Mouse (Mus musculus) Patski (cell line): ENCODE results near the gene Rps6kb2. TPM values are rescaled to one million over a fixed set of nuclear protein-coding genes. Genes with fewer than 3 reads are reported as not detected.

Source experiments
- ATAC-seq: fragments of 100-300 bp; one replicate; pipeline ENCODE4 v1.8.0; 2021
- CTCF ChIA-PET: fragments of 350-600 bp; sonication (Branson Sonifier 250); formaldehyde crosslinking; loops from one replicate; lab custom pipeline; 2022; ENCODE audit warnings: inconsistent platforms; lab: Charles Lee
- POLR2A ChIA-PET: fragments of 350-600 bp; sonication (Branson Sonifier 250); formaldehyde crosslinking; loops from one replicate; lab custom pipeline; 2022; ENCODE audit warnings: antibody characterized with exemption, inconsistent platforms; lab: Charles Lee
- DNase-seq: peaks from one replicate; pipeline ENCODE4 v3.0.0-alpha.2; 2011; ENCODE audit warnings: low read depth, low spot score
- H3K27me3 ChIP-seq: fragments of 371-371 bp; one replicate; pipeline ENCODE4 v1.5.1; 2021
- CTCF ChIP-seq: fragments of 100-300 bp; IDR thresholded peaks from one replicate; pipeline ENCODE4 v1.5.1; 2021
- in situ Hi-C: fragments of 300-500 bp; cut with MboI; formaldehyde crosslinking; loops from 3 replicates; pipeline ENCODE4 v1.11.1; 2018; ENCODE audit warnings: low pct_unique_long_range_greater_than_20kb, mixed read lengths
- polyA plus RNA-seq: library from polyadenylated mRNA; unstranded; gene quantifications from one replicate; pipeline ENCODE4 v1.2.3, GENCODE M21; 2021

Gene Rps6kb2
- polyA plus RNA-seq, 1 experiment from 2014 or later: 43.0 TPM

DNA sequence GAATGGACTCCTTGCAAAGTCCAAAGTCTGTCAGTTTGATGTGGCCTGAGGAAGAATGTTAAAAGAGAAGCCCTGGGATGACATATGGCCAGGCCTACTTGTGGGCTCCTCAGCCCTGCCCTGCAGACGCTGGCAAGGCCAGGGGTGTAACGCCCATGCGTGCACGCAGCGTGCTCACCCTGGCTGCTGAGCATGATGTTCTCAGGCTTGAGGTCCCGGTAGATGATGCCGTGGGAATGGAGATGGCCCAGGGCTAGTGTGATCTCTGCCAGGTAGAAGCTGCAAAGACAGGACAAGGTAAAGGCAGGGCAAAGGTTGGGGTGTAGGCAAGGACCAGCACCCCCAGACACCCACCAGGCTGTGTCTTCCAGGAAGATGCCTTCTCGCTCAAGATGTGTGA is 4.1 kb downstream of the Rps6kb2 start:
- ATAC-seq (no peak), DNase-seq (no peak)
- in situ Hi-C loops: no loop called here
- ChIA-PET CTCF (interaction anchor here (1.0 to 1.1 kb wide), 2 partner anchors 19 to 70 kb away, joined by 3 to 4 read pairs; no protein-coding TSS in a partner anchor), POLR2A (interaction anchor here (1.2 to 1.7 kb wide), 2 partner anchors 11 to 37 kb away, joined by 3 to 4 read pairs; no protein-coding TSS in a partner anchor)
- no peaks in the 10 kb centered on the region for H3K27me3 ChIP-seq
- no peak for TF ChIP-seq CTCF

DNA sequence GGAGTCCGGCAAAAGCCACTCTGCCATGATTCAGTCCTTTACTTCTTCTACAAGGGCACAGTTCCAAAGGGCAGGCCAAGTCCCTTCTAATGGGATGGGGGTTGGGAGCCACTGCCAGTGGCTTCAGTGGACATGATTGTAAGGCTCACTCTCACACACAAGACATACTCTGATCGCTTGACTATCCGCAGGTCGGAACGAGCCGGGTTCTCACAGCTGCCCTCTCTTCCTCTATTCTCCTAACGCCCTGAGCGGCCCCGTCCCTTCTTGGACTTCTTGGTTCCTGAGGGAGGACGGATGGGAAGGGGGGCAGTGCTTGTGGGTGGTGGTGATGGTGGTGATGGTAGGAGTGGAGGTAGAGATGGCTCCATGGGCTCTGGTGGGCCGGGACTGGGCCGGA is 6.4 kb downstream of the Rps6kb2 start:
- DNase-seq: no peak
- no peaks in the 10 kb centered on the region for H3K27me3 ChIP-seq
- ATAC-seq: no peak
- CTCF ChIA-PET: no interaction called here
- POLR2A ChIA-PET: interaction anchor here (2.0 kb wide), 1 partner anchor 28 kb away, joined by 6 read pairs; no protein-coding TSS in a partner anchor
- TF ChIP-seq CTCF: no peak
- in situ Hi-C loops: no loop called here

DNA sequence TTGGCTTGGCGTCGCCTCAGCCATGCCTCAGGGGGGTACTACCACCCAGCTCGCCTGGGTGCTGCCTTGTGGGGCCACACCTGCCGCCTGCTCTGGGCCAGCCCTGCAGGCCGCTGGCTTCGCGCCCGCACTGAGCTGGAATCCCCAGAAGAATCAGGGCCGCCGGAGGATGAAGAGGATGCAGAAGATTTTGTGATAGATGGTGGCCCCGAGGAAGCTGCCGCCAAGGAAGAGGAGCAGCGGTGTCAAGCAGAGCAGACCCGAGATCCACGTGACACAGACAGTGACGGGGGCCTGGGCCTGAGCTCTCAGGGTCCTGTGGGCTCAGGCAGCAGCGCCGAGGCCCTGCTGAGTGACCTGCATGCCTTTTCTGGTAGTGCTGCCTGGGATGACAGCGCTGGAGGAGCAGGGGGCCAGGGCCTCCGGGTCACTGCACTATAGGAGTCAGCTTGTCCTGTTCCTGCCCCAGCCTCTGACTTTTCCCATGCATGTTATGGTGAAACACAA is 7.0 kb downstream of the Rps6kb2 start:
- no peak for DNase-seq
- no peaks in the 10 kb centered on the region for H3K27me3 ChIP-seq
- POLR2A ChIA-PET: interaction anchor here (1.5 to 2.0 kb wide), 2 partner anchors 14 to 27 kb away, joined by 6 read pairs; no protein-coding TSS in a partner anchor
- no peak for TF ChIP-seq CTCF
- ATAC-seq: no peak
- in situ Hi-C loops: no loop called here
- CTCF ChIA-PET: interaction anchor here (1.2 kb wide), 1 partner anchor 42 kb away, joined by 3 read pairs; no protein-coding TSS in a partner anchor

DNA sequence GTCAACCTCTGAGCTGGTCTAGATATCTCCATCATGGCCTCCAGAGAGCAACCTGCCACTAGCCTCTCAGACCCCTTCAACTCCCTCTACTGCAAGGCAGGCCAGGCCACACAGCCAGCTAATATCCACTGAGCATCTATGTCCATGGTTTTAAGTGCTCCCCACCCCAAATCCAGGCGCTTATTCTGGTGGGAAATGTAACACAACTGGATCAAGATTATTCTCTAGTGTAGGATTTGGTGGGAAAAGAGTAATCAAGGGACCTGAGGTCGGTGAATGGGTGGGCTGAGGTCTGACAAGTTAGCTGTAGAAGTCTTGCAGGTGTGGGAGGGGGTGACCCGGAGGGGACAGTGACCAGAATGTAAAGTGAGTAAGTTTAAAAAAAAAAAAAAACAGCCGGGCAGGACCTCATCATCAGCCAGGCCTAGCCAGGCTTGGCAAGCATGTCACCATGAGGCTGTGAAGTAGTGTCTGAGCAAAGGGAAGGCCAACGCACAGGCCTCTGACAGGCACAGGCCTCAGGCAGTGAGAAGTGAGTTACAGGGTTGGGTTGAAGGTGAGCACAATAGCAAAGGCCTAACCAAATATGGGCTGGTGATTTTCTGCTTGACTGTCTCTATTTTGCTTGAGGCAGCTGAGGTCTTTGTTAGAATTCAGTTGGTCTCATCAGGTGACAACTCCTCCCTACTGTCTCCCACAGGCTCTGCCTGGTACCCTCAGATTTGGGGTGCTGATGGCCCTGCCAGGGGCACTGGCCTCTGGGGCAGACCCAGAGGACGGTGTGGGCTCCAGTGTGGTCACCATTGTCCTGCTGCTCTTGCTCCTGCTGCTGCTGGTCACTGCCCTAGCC is 7.7 kb downstream of the Rps6kb2 start:
- ATAC-seq (peak; percentile 70), DNase-seq (no peak)
- ChIA-PET CTCF (interaction anchor here (1.2 to 1.6 kb wide), 2 partner anchors 15 to 42 kb away, joined by 3 read pairs; no protein-coding TSS in a partner anchor), POLR2A (interaction anchor here (1.2 to 2.0 kb wide), 4 partner anchors 15 to 77 kb away, joined by 3 to 6 read pairs (median 6); partner anchors contain the start of gene Rad9a)
- TF ChIP-seq CTCF: no peak
- H3K27me3 ChIP-seq: no peaks in the 10 kb centered on the region
- in situ Hi-C loops: no loop called here

DNA sequence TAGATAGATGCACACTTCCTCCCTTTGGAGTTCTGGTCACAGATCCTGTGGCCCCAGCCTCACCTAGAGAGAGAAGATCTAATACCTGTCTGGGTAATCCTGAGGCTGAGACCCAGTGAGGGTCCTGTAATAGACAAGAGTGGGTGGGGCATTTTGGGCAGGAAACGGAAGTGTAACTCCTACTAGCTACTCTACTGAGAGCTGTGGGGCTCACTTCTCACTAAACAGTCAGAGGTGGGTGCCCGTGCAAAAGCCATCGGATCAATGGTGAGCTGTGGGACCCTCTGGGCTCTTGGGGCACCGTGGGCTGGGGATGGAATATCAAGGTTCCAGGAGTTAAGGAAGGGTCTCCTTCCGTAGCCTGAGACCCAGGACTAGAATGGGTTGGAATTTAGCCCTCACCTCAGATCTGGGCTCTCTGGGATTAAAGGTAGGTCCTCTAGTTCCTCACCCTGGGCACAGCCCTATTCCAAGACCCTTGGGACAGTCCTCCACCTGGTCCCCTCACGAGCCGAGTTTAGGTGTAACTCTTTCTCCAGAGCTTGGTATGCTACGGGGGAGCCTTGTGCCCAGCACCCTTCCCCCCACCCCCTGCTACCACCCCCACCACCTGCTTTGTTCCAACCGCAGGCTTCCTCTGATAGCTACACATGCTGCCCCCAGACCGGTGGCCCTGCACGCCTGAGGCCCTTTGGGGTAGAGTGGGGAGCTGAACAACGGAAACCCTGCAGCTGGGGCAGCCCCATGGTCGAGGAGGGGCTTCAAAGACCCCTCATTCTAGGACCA is 8.5 kb downstream of the Rps6kb2 start:
- DNase-seq: no peak
- CTCF ChIA-PET: interaction anchor here (1.2 to 1.6 kb wide), 2 partner anchors 14 to 41 kb away, joined by 3 read pairs; no protein-coding TSS in a partner anchor
- TF ChIP-seq CTCF: no peak
- POLR2A ChIA-PET: interaction anchor here (1.2 to 2.0 kb wide), 5 partner anchors 16 to 78 kb away, joined by 3 to 6 read pairs (median 5); partner anchors contain the start of gene Rad9a
- in situ Hi-C loops: no loop called here
- ATAC-seq: no peak
- no peaks in the 10 kb centered on the region for H3K27me3 ChIP-seq

DNA sequence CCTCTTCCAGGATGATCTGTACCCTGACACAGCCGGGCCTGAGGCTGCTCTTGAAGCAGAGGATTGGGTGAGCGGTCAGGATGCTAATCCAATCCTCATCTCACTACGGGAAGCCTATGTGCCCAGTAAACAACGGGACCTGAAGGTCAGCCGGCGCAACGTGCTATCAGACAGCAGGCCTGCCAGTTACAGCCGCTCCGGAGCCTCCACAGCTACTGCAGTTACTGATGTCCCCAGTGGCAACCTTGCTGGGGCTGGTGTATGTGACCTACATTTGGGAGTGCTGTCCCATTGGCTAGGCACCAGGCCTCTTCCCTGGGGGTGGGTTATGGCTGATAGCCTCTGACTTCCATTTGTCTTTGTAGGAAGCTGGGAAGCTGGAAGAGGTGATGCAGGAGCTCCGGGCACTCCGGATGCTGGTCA is 9.9 kb downstream of the Rps6kb2 start, which contains the start of gene Ptprcap:
Gene Ptprcap, plus strand, starts transcription at position 373 of the 423 bp plus-strand sequence.
- POLR2A ChIA-PET: interaction anchor here (0.8 to 1.4 kb wide), 3 partner anchors 17 to 43 kb away, joined by 3 to 5 read pairs (median 3); no protein-coding TSS in a partner anchor
- DNase-seq: no peak
- TF ChIP-seq CTCF: no peak
- no peaks in the 10 kb centered on the region for H3K27me3 ChIP-seq
- CTCF ChIA-PET: interaction anchor here (1.4 kb wide), 1 partner anchor 12 kb away, joined by 3 read pairs; no protein-coding TSS in a partner anchor
- in situ Hi-C loops: no loop called here
- ATAC-seq: no peak

DNA sequence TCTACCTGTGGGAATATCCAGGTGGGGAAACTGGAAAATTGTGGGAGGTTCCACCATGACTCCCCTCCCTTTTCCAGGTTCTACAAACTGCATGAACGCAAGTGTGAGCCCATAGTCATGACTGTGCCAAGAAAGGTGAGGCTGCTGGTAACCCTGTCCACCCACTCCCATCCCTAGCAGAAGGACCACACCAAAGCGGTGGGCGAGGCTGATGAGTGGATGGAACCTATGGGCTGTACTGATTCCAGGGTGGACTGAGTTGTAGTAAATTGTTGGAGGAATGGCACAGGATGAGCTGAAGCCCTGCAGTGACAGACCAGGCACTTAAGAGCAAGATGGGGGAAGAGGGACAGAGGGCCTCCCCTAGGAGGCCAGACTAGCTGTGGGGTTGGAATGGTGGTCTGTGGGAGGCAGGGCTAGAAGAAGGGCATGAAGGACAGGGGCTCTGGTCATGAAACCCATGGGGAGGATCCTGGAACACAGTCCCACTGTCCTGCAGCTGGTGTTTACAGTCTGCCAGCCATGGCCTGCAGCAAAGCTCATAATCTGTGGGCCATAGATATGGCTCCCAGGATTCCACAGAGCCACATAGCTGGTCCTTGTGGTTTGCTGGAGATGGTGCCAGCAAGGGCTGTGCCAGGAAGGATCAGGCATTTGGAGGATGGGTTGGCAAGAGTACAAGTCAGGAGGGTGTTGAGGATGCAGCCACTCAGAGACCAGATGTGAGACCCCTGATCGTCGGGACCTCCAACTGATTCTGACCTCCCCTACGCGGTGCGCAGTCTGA is 10.5 kb downstream of the Rps6kb2 start:
- no peak for TF ChIP-seq CTCF
- ChIA-PET CTCF (interaction anchor here (1.4 kb wide), 1 partner anchor 11 kb away, joined by 3 read pairs; no protein-coding TSS in a partner anchor), POLR2A (interaction anchor here (0.8 to 1.4 kb wide), 5 partner anchors 18 to 48 kb away, joined by 3 to 5 read pairs (median 3); partner anchors contain the start of gene Ppp1ca)
- ATAC-seq: no peak
- H3K27me3 ChIP-seq: no peaks in the 10 kb centered on the region
- in situ Hi-C loops: no loop called here
- no peak for DNase-seq

DNA sequence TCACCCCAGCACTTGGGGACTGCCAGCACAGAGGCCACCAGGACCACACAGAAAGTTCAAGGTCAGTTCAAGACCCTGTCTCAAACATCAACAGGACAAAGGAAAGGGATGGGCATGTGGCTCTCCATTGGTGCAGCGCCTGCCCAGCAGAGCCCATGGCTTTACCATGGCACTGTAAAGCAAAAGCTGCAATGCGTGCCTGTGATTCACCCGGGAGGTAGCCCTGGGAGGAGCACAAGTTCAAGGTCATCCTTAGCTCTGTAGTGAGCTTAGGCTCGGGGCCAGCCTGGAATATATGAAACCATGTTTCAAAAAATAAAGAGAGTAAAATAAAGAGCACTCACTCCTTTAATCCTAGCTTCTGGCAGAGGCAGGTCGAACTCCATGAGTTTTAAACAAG is 11.3 kb downstream of the Rps6kb2 start:
- no peak for TF ChIP-seq CTCF
- ATAC-seq (no peak), DNase-seq (no peak)
- no peaks in the 10 kb centered on the region for H3K27me3 ChIP-seq
- ChIA-PET POLR2A (interaction anchor here (1.0 to 1.4 kb wide), 3 partner anchors 18 to 49 kb away, joined by 3 to 5 read pairs (median 3); partner anchors contain the start of gene Ppp1ca), CTCF (interaction anchor here (1.4 kb wide), 1 partner anchor 10 kb away, joined by 3 read pairs; no protein-coding TSS in a partner anchor)
- in situ Hi-C loops: no loop called here

DNA sequence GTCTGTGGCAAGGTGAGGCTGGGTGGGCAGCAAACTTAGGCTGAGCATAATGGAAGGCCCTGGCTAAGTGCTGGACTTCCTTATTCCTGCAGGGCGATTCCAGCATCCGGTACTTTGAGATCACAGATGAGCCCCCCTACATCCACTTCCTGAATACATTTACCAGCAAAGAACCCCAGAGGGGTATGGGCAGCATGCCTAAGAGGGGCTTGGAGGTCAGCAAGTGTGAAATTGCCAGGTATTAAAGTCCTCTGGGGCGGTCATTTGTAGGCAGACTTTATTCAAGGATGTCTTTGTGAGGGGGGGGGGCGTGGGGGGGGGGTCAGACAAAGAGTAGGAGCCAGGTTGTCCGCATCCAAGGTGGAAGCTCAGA is 11.7 kb downstream of the Rps6kb2 start:
- in situ Hi-C loops: no loop called here
- DNase-seq (no peak), ATAC-seq (no peak)
- no peaks in the 10 kb centered on the region for H3K27me3 ChIP-seq
- POLR2A ChIA-PET: interaction anchor here (1.4 kb wide), 1 partner anchor 49 kb away, joined by 3 read pairs; no protein-coding TSS in a partner anchor
- CTCF ChIA-PET: no interaction called here
- no peak for TF ChIP-seq CTCF
